Mouse (Mus musculus) mouse embryonic stem cell (cell line): ENCODE results near the gene Dyrk1a.

Source experiments
- in situ Hi-C, 2 experiments: fragments of 300-500 bp; cut with MboI; formaldehyde crosslinking; loops; 1 replicate in 1 of 2; 3 replicates in 1 of 2; pipeline ENCODE4 v1.14.3; 2019 to 2020; ENCODE audit warnings: low sequenced_read_pairs in 2 of 2, low pct_unique_long_range_greater_than_20kb in 1 of 2, mixed read lengths in 1 of 2; ENCODE audit not compliant: unreplicated experiment in 1 of 2

The Dyrk1a gene

DNA sequence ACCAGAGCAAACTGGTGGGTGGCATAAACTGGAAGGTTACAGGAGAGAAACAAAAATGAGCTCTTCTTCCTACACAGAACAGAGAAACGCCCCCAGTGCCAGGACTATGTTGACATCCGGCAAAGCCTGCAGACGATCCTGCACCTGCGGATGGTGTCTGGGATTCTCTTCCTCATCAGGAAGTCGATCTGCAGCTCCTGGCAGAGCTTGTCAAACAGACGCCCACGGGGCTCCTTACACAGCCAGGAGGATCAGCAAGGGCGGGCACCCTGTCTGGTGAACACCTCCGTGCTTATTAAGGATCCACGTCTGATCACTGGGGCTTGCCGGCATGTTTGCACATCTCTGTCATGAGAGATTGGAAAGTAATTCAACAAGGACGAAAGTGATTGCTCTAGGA lies 161.2 kb downstream of the Dyrk1a start:
- in situ Hi-C loops, result no loop called here

DNA sequence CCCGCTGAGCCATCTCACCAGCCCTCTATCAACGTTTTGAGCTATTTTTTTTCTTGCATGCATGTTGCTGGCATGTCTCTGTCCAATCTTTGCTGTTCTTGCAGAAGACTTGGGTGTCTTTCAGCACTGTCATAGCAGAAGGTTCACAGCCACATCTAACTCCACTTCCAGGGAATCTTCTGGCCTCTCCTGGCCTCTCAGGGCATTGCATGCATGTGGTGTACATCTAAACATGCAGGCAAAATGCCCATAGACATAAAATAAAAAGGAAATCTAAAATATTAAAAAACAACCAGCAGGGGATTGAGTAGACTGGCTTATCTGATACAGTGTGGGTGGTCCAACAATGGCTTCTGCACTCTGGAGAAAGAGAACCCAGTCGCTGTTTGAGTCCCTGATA lies 165.7 kb downstream of the Dyrk1a start:
- in situ Hi-C loops, result no loop called here

- in situ Hi-C loops, result no loop called here
Measured at GRCm38 (mm10) chr16:94736462-94737358, 166.9 kb downstream of the Dyrk1a start.

- in situ Hi-C loops, result no loop called here
Measured at GRCm38 (mm10) chr16:94737359-94737687, 167.5 kb downstream of the Dyrk1a start.

DNA sequence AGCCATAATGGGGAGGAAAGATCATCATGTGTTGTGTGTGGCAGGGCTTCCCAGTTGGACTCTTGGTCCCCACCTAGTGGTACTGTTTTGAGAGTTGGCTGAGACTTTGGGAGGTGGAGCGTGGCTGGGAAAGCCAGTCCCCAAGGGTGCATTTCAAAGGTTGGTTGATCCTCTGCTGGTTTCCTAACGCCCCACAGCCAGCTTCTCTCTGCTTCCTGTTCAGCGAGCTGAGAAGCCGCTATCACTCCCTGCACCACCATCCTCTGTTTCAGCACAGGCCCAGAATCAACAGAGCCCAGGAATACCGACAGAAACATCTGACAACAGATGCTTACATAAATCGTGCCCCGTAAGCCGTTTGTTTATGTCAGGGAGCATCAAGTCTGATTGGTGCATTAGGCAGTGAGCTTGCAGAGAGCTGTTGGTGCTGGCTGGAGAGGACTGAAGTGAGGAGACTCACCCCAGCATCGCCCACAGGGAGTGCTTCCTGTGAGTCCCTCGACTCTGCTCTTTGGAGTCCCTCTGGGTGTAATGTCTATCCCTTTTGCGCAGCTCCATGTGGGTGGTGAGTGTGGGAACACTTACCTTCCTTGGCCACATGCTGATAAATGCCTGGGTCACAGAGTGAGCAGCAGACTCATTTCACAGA lies 174.2 kb downstream of the Dyrk1a start:
- in situ Hi-C loops, result no loop called here

GRCm38 (mm10) chr16:94745016-94745415 lies 175.2 kb downstream of the Dyrk1a start:
- in situ Hi-C loops, result no loop called here
